In the genomic region with DNA sequence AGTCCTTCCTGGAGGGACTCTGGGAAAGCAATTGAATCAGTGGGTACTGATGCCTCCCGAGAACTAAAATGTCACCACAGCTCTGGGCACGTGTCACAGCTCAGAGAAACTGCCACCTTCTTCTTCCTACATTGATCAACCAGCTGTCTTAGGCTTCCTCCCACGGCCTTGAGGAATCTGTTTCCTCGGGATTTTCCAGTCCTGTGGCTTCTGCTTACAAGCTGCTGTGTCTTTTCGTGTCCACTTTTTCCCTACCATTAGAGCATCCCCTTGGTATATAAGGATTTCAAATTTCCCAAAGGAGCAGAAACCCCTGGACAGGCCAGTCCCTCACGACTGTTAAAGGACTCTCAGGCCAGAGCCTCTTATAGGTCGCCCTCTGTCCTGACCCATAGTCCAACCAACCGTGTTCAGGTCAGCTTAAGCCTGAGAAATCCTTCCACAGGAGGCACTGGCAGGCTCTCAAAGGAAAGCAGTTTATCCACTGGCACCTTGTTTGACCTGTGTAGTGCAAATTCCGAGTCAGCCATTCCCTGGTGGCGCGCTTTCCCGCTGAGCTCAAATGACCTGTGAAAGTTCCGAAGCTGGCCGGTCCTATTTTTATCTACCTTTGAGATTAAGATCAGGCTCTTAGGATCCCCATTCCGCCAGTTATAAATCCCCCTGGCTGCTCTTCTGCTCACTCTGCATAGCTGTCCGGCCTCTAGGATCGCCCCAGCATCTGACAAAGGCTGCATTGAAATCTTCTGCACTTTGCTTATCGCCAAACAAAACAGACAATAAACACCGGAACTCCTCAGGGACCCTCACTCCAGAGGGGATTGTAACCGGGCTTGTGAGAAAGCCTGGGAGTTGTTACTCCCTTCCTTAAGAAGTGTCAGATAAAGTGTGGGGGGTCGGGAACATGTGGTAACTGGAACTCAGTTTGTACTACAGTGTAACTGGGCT, we compare ENCODE assay signal across 9 mouse cellular contexts. TPM values are rescaled to one million over a fixed set of nuclear protein-coding genes. Genes with fewer than 3 reads are reported as not detected.
DNase-seq lines count a peak whose midpoint lies in the region; ATAC-seq and TF ChIP-seq lines count a peak whose summit lies in the region.
"Had no signal": no experiment of that assay in that cellular context is flagged by ENCODE, and none has a peak within 500 bp of the region (broad histone marks: within the 10 kb centered on the region; RNA-seq: fewer than 3 reads in every experiment).

No protein-coding gene starts in this region.

- H3K27ac ChIP-seq in cerebellum, adult 2 months (ENCODE audit: insufficient read depth, low read length), result no peak overlapping the region
- H3K27ac ChIP-seq in lung, embryonic 15.5 days, result 0 out of 2 replicates have a peak overlapping the region, but pooled peaks have one; percentile 4
- peak overlapping the region; percentile 29; the same call in 1 of the 2 replicates for H3K27ac ChIP-seq in hindbrain, postnatal 0 days
- H3K27ac ChIP-seq in midbrain, embryonic 13.5 days, result peak overlapping the region; percentile 25; the same call in 1 of the 2 replicates
- H3K27ac ChIP-seq: liver, embryonic 15.5 days had no signal

- TF ChIP-seq CTCF in cerebellum, adult 2 months (IDR thresholded peaks at IDR 0.05; ENCODE audit: borderline replicate concordance, insufficient read depth, low read depth, low read length), result no peak
- TF ChIP-seq CTCF in hindbrain, postnatal 0 days (IDR thresholded peaks at IDR 0.05; ENCODE audit: low read depth), result no peak

- H3K4me3 ChIP-seq in cerebellum, adult 2 months (replicated peaks; ENCODE audit: insufficient read depth, low read depth, low read length), result no peak overlapping the region
- H3K4me3 ChIP-seq in lung, embryonic 15.5 days, result no peak overlapping the region
- no peak overlapping the region for H3K4me3 ChIP-seq in hindbrain, postnatal 0 days (ENCODE audit: low read length)
- no peak overlapping the region for H3K4me3 ChIP-seq in midbrain, embryonic 13.5 days (replicated peaks)
- H3K4me3 ChIP-seq: liver, embryonic 15.5 days had no signal

- H3K36me3 ChIP-seq in lung, embryonic 15.5 days, result no peaks in the 10 kb centered on the region
- H3K36me3 ChIP-seq in hindbrain, postnatal 0 days (ENCODE audit: insufficient read depth, low read length), result no peaks in the 10 kb centered on the region
- no peaks in the 10 kb centered on the region for H3K36me3 ChIP-seq in midbrain, embryonic 13.5 days
- H3K36me3 ChIP-seq: liver, embryonic 15.5 days had no signal

- ATAC-seq in lung, embryonic 15.5 days (ENCODE audit: borderline replicate concordance, extremely low read depth, low FRiP score, low TSS enrichment), result no peak
- ATAC-seq in hindbrain, postnatal 0 days, result no peak
- no peak for ATAC-seq in midbrain, embryonic 13.5 days

- H3K4me1 ChIP-seq in cerebellum, adult 2 months (ENCODE audit: control insufficient read depth, insufficient read depth, low read length), result peaks cover 37% of the 10 kb centered on the region
- peaks cover 27% of the 10 kb centered on the region for H3K4me1 ChIP-seq in lung, embryonic 15.5 days
- peaks cover 13% of the 10 kb centered on the region; the same call in 1 of the 2 replicates for H3K4me1 ChIP-seq in hindbrain, postnatal 0 days (ENCODE audit: insufficient read depth, low read length)
- peaks cover 37% of the 10 kb centered on the region for H3K4me1 ChIP-seq in midbrain, embryonic 13.5 days (replicated peaks)

- TF ChIP-seq POLR2A in cerebellum, adult 2 months (IDR thresholded peaks at IDR 0.05; ENCODE audit: borderline replicate concordance, insufficient read depth, low read length), result no peak

- H3K4me2 ChIP-seq in lung, embryonic 15.5 days, result 0 out of 2 replicates have a peak overlapping the region, but pooled peaks have one; percentile 10
- H3K4me2 ChIP-seq in hindbrain, postnatal 0 days (ENCODE audit: low read depth, low read length), result no peak overlapping the region
- H3K4me2 ChIP-seq in midbrain, embryonic 13.5 days (replicated peaks), result no peak overlapping the region
- H3K4me2 ChIP-seq: liver, embryonic 15.5 days had no signal

- H3K27me3 ChIP-seq in cerebellum, adult 2 months (ENCODE audit: control insufficient read depth, insufficient read depth, low read length), result no peaks in the 10 kb centered on the region
- H3K27me3 ChIP-seq in lung, embryonic 15.5 days, result no peaks in the 10 kb centered on the region
- H3K27me3 ChIP-seq in hindbrain, postnatal 0 days (ENCODE audit: insufficient read depth, low read length), result no peaks in the 10 kb centered on the region
- H3K27me3 ChIP-seq in midbrain, embryonic 13.5 days, result peaks cover 7% of the 10 kb centered on the region
- H3K27me3 ChIP-seq: liver, embryonic 15.5 days had no signal

- 0 out of 2 replicates have a peak overlapping the region, but pooled peaks have one; percentile 6 for H3K9ac ChIP-seq in lung, embryonic 15.5 days
- no peak overlapping the region for H3K9ac ChIP-seq in hindbrain, postnatal 0 days (replicated peaks; ENCODE audit: low read length)
- no peak overlapping the region for H3K9ac ChIP-seq in midbrain, embryonic 13.5 days (replicated peaks)
- H3K9ac ChIP-seq: liver, embryonic 15.5 days had no signal

- peak; percentile 50 to 59 for DNase-seq in cerebellum, adult 2 months
- DNase-seq in cerebellum, adult 8-10 months, result no peak
- DNase-seq in lung, adult 18-20 months, result no peak
- DNase-seq in hindbrain, postnatal 0 days (ENCODE audit: low spot score), result no peak
- no peak for DNase-seq in spleen, postnatal 36 days (ENCODE audit: low spot score in 2 of 2)
- no peak for DNase-seq in thymus, postnatal 0 days (ENCODE audit: low spot score)

- no peaks in the 10 kb centered on the region for H3K9me3 ChIP-seq in lung, embryonic 15.5 days
- H3K9me3 ChIP-seq in hindbrain, postnatal 0 days (ENCODE audit: low read length), result no peaks in the 10 kb centered on the region
- no peaks in the 10 kb centered on the region for H3K9me3 ChIP-seq in midbrain, embryonic 13.5 days
- H3K9me3 ChIP-seq: liver, embryonic 15.5 days had no signal

- whole genome bisulfite sequencing in cerebellum, adult 2 months, result 29% methylated on average over 21 of the region's 21 CpGs
- 25% methylated on average over 21 of the region's 21 CpGs for WGBS in lung, embryonic 15.5 days
- 16% methylated on average over 21 of the region's 21 CpGs for whole genome bisulfite sequencing in hindbrain, postnatal 0 days
- WGBS in midbrain, embryonic 13.5 days, result 6% methylated on average over 21 of the region's 21 CpGs

RNA-seq across cellular contexts. Expression of a gene that starts 5.8 kb away (rescaled TPM):
- polyA plus RNA-seq in cerebellum, adult 2 months (2012; rRNA removed), result 918 and 961 TPM in 2 replicates
- polyA plus RNA-seq in lung, embryonic 15.5 days (2015; fragmentation: Nextera tagmentation; extraction: Ambion mirVana), result 1,793 and 1,844 TPM in 2 replicates
- total RNA-seq in hindbrain, postnatal 0 days (2014; rRNA removed), result 538 and 549 TPM in 2 replicates
- polyA plus RNA-seq in hindbrain, postnatal 0 days (2015; fragmentation: Nextera tagmentation; extraction: Ambion mirVana), result 1,243 and 1,257 TPM in 2 replicates
- 945 and 955 TPM in 2 replicates for polyA plus RNA-seq in midbrain, embryonic 13.5 days (2015; fragmentation: Nextera tagmentation; extraction: Ambion mirVana)
- 700 and 780 TPM in 2 replicates for polyA plus RNA-seq in thymus, postnatal 0 days (2015; fragmentation: Nextera tagmentation; extraction: Ambion mirVana)

RNA-seq across cellular contexts. Expression of a gene that starts 29.6 kb away (rescaled TPM):
- not detected in 2 replicates for polyA plus RNA-seq in cerebellum, adult 2 months (2012; rRNA removed)
- polyA plus RNA-seq in lung, embryonic 15.5 days (2015; fragmentation: Nextera tagmentation; extraction: Ambion mirVana), result not detected in 2 replicates
- total RNA-seq in hindbrain, postnatal 0 days (2014; rRNA removed), result not detected in 2 replicates
- not detected in 2 replicates for polyA plus RNA-seq in hindbrain, postnatal 0 days (2015; fragmentation: Nextera tagmentation; extraction: Ambion mirVana)
- not detected in 2 replicates for polyA plus RNA-seq in midbrain, embryonic 13.5 days (2015; fragmentation: Nextera tagmentation; extraction: Ambion mirVana)
- polyA plus RNA-seq in thymus, postnatal 0 days (2015; fragmentation: Nextera tagmentation; extraction: Ambion mirVana), result 0.30 and 0.93 TPM in 2 replicates
- polyA plus RNA-seq: liver, embryonic 15.5 days had no signal

RNA-seq across cellular contexts. Expression of a gene that starts 50.7 kb away (rescaled TPM):
- polyA plus RNA-seq in cerebellum, adult 2 months (2012; rRNA removed), result 69.1 and 73.2 TPM in 2 replicates
- polyA plus RNA-seq in lung, embryonic 15.5 days (2015; fragmentation: Nextera tagmentation; extraction: Ambion mirVana), result 25.8 and 31.9 TPM in 2 replicates
- total RNA-seq in hindbrain, postnatal 0 days (2014; rRNA removed), result 31.2 and 32.9 TPM in 2 replicates
- 25.0 and 25.9 TPM in 2 replicates for polyA plus RNA-seq in hindbrain, postnatal 0 days (2015; fragmentation: Nextera tagmentation; extraction: Ambion mirVana)
- polyA plus RNA-seq in midbrain, embryonic 13.5 days (2015; fragmentation: Nextera tagmentation; extraction: Ambion mirVana), result 42.4 and 43.6 TPM in 2 replicates
- 9.8 and 13.6 TPM in 2 replicates for polyA plus RNA-seq in thymus, postnatal 0 days (2015; fragmentation: Nextera tagmentation; extraction: Ambion mirVana)

Comparison
In these comparisons a context has a peak if more than half of its experiments do, and no peak if none do; other contexts are left out.
1. DNase-seq: peak in cerebellum, adult 2 months (2 of 2); none in cerebellum, adult 8-10 months (single experiment), lung, adult 18-20 months (0 of 2), hindbrain, postnatal 0 days (single experiment), spleen, postnatal 36 days (0 of 2) and thymus, postnatal 0 days (single experiment).